Mouse (Mus musculus): ENCODE data around the gene Unc5c.

DNA sequence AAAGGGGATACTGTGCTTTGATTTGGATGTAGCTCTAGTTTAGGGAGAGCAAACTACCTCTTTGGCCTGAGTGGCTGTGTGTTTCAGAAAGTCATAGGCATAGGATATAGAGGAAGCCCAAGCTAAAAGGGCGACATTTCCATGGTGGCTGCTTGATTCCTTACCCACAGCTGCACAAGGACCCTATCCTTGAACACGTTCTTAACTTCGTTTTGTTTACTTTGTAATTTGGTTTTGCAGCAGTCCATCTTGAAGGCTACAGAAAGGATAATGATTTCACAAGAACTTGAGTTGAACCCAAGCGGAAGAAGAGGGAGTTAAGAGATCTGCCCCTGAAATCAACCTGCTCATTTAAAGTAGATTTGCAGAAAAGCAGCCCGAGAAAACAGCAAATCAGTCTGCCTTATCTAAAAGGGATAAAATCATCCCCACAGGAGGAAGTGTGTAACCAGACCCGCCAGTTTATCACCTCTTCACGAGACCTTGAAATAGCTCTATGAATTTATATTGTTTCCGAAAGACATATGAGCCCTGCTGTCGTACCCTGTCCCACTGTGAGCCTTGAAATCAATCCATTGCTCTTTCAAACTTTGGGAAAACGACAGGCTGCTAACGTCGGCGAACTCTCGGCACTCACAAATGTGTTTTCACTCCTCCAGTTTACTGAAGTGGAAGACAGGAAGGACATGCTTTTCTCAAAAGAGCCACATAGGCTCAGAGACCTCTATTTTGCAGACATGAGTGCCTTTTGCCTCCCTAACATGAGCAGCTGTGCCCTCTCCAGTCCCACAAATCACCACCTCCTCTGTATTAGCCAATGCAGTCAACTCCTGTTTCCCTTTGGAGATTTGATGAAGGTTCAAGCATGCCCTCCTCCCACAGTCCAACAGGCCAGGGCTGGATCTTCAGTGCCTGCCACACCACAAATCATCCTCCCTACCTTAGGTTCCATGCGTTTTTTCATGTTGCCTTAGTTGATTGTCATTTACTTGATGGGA is 195.3 kb downstream of the Unc5c start:
- TF ChIP-seq CTCF (IDR thresholded peaks at IDR 0.05; ENCODE audit: low read depth), result no peak
- TF ChIP-seq EP300 (IDR thresholded peaks at IDR 0.05; ENCODE audit: low read depth), result no peak
